Mouse (Mus musculus) midbrain, postnatal 0 days (tissue): ENCODE results near the gene Bend5. TPM values are rescaled to one million over a fixed set of nuclear protein-coding genes. Genes with fewer than 3 reads are reported as not detected.

Experiments used
- ATAC-seq: fragments of 200-750 bp; cut with Nextera tagmentation; 2 replicates; pipeline ENCODE4 v1.8.0; 2017; ENCODE audit warnings: moderate number of reproducible peaks, mild to moderate bottlenecking, moderate TSS enrichment, moderate library complexity; ENCODE audit not compliant: low FRiP score
- DNase-seq: peaks from one replicate; pipeline ENCODE4 v3.0.0-alpha.2; 2015; ENCODE audit warnings: low spot score
- H3K27ac ChIP-seq: fragments of 300-500 bp; sonication (generic); 2 replicates; pipeline ENCODE4 v1.5.1; 2014; ENCODE audit warnings: low read depth, mild to moderate bottlenecking, low read length, mixed read lengths
- H3K27me3 ChIP-seq: fragments of 300-500 bp; sonication (generic); 2 replicates; pipeline ENCODE4 v1.6.1; 2014; ENCODE audit warnings: low read length, control low read depth, mixed read lengths; ENCODE audit not compliant: insufficient read depth
- H3K36me3 ChIP-seq: fragments of 300-500 bp; sonication (generic); 2 replicates; pipeline ENCODE4 v1.6.1; 2014; ENCODE audit warnings: low read length, control low read depth, mixed read lengths; ENCODE audit not compliant: insufficient read depth
- H3K4me1 ChIP-seq: fragments of 300-500 bp; sonication (generic); 2 replicates; pipeline ENCODE4 v1.6.1; 2014; ENCODE audit warnings: mild to moderate bottlenecking, control low read depth, antibody characterized with exemption, low read length, mixed read lengths; ENCODE audit not compliant: insufficient read depth
- H3K4me2 ChIP-seq: fragments of 300-500 bp; sonication (generic); 2 replicates; pipeline ENCODE4 v1.6.1; 2014; ENCODE audit warnings: low read depth, mild to moderate bottlenecking, low read length, mixed read lengths; ENCODE audit not compliant: poor library complexity, severe bottlenecking
- H3K4me3 ChIP-seq: fragments of 300-500 bp; sonication (generic); 2 replicates; pipeline ENCODE4 v1.5.1; 2014; ENCODE audit warnings: low read depth, mild to moderate bottlenecking, low read length, moderate library complexity
- H3K9ac ChIP-seq: fragments of 300-500 bp; sonication (generic); replicated peaks from 2 replicates; pipeline ENCODE4 v1.6.1; 2014; ENCODE audit warnings: mild to moderate bottlenecking, low read length, moderate library complexity, mixed read lengths; ENCODE audit not compliant: poor library complexity, severe bottlenecking
- H3K9me3 ChIP-seq: fragments of 300-500 bp; sonication (generic); 2 replicates; pipeline ENCODE4 v1.6.1; 2016; ENCODE audit warnings: low read length, control low read depth
- CTCF ChIP-seq: IDR thresholded peaks from 2 replicates; pipeline ENCODE4 v1.5.1; 2016; ENCODE audit warnings: antibody characterized with exemption, mild to moderate bottlenecking
- WGBS: fragments of 180-500 bp; shearing (Covaris S2); extraction: QIAGEN DNeasy Blood & Tissue Kit; methylation state at CpG from one replicate; pipeline ENCODE4 v1.1.7; 2014; 5-methylcytosine and 5-hydroxymethylcytosine counted together
- polyA plus RNA-seq: library from polyadenylated mRNA; unstranded; fragments of >200 nt; fragmentation: Nextera tagmentation; extraction: Ambion mirVana; gene quantifications from 2 replicates; pipeline ENCODE4 v1.2.1, GENCODE M21; 2015
- total RNA-seq: library from RNA; depleted of rRNA; stranded (reverse); fragments of >200 nt; gene quantifications from 2 replicates; pipeline ENCODE4 v1.2.3, GENCODE M21; 2014; rRNA removed

Gene Bend5
- total RNA-seq (46.5 and 50.8 TPM in 2 replicates), polyA plus RNA-seq (61.4 and 65.1 TPM in 2 replicates)

- DNase-seq: peak; percentile 89
- WGBS: under 1% methylated on average over 60 of the region's 66 CpGs
- TF ChIP-seq CTCF: no peak
- no peaks in the 10 kb centered on the region for H3K9me3 ChIP-seq
- H3K4me3 ChIP-seq: peak within 1 kb of the TSS; percentile 93
- H3K27me3 ChIP-seq: no peaks in the 10 kb centered on the region
- H3K9ac ChIP-seq: peak within 1 kb of the TSS; percentile 96
- peak within 1 kb of the TSS; percentile 89 for H3K27ac ChIP-seq
- peaks cover 4% of the 10 kb centered on the region for H3K36me3 ChIP-seq
- peaks cover 22% of the 10 kb centered on the region; the same call in 1 of the 2 replicates for H3K4me1 ChIP-seq
- H3K4me2 ChIP-seq: peak within 1 kb of the TSS; percentile 81
- peak; percentile 96 for ATAC-seq
These were observed at the start of gene Bend5 for GRCm38 (mm10) chr4:111414818-111415488. TSS of gene Bend5 (plus strand) at chr4:111415006.

- Histone ChIP-seq H3K9me3 (no peaks in the 10 kb centered on the region), H3K4me3 (no peak overlapping the region), H3K36me3 (no peaks in the 10 kb centered on the region), H3K9ac (no peak overlapping the region), H3K27ac (no peak overlapping the region), H3K4me1 (no peaks in the 10 kb centered on the region), H3K27me3 (no peaks in the 10 kb centered on the region), H3K4me2 (no peak overlapping the region)
- no peak; the same call in 1 of the 2 replicates for ATAC-seq
- 48% methylated on average over 2 of the region's 2 CpGs for WGBS
- DNase-seq: no peak
- no peak for TF ChIP-seq CTCF
These were observed 47.0 kb upstream of the Bend5 start for GRCm38 (mm10) chr4:111367771-111368170.

GRCm38 (mm10) chr4:111377159-111377558 lies 37.6 kb upstream of the Bend5 start:
- no peak for ATAC-seq
- H3K9me3 ChIP-seq: no peaks in the 10 kb centered on the region

GRCm38 (mm10) chr4:111378071-111378470 lies 36.7 kb upstream of the Bend5 start:
- 92% methylated on average over 3 of the region's 3 CpGs for WGBS
- ATAC-seq: no peak
- Histone ChIP-seq H3K27ac (no peak overlapping the region), H3K9me3 (no peaks in the 10 kb centered on the region), H3K4me3 (no peak overlapping the region), H3K36me3 (no peaks in the 10 kb centered on the region), H3K4me1 (no peaks in the 10 kb centered on the region), H3K4me2 (no peak overlapping the region), H3K27me3 (no peaks in the 10 kb centered on the region), H3K9ac (no peak overlapping the region)
- TF ChIP-seq CTCF: no peak
- DNase-seq: no peak

More at GRCm38 (mm10) chr4:111377159-111377558, 37.6 kb upstream of the Bend5 start:
- TF ChIP-seq CTCF: no peak
- no peaks in the 10 kb centered on the region for H3K4me1 ChIP-seq
- H3K27ac ChIP-seq: no peak overlapping the region
- H3K27me3 ChIP-seq: no peaks in the 10 kb centered on the region
- H3K9ac ChIP-seq: no peak overlapping the region
- H3K4me3 ChIP-seq: no peak overlapping the region
- no peak overlapping the region for H3K4me2 ChIP-seq
- no peak for DNase-seq
- H3K36me3 ChIP-seq: no peaks in the 10 kb centered on the region

- Histone ChIP-seq H3K9me3 (no peaks in the 10 kb centered on the region), H3K4me3 (no peak overlapping the region), H3K9ac (no peak overlapping the region), H3K4me1 (no peaks in the 10 kb centered on the region), H3K27me3 (no peaks in the 10 kb centered on the region), H3K27ac (no peak overlapping the region), H3K4me2 (no peak overlapping the region), H3K36me3 (no peaks in the 10 kb centered on the region)
- ATAC-seq: no peak
- 77% methylated on average over 2 of the region's 2 CpGs for WGBS
- no peak for DNase-seq
- TF ChIP-seq CTCF: no peak
These were observed 31.7 kb upstream of the Bend5 start for GRCm38 (mm10) chr4:111383101-111383500.

GRCm38 (mm10) chr4:111390736-111391135 lies 24.1 kb upstream of the Bend5 start:
- no peaks in the 10 kb centered on the region for H3K4me1 ChIP-seq
- no peak overlapping the region for H3K9ac ChIP-seq
- H3K27ac ChIP-seq: no peak overlapping the region
- ATAC-seq: no peak
- H3K9me3 ChIP-seq: no peaks in the 10 kb centered on the region
- H3K36me3 ChIP-seq: no peaks in the 10 kb centered on the region
- no peak overlapping the region for H3K4me2 ChIP-seq
- no peak overlapping the region for H3K4me3 ChIP-seq
- no peaks in the 10 kb centered on the region for H3K27me3 ChIP-seq
- no peak for DNase-seq
- no peak for TF ChIP-seq CTCF
